Mouse (Mus musculus) C2C12 (cell line): Measurements from ENCODE around the gene 1700109H08Rik.

Experiments used
- CTCF ChIP-seq: IDR thresholded peaks from one replicate; pipeline ENCODE4 v1.5.1; 2011; ENCODE audit not compliant: control insufficient read depth, insufficient read depth, insufficient read length
- USF1 ChIP-seq: IDR thresholded peaks from one replicate; pipeline ENCODE4 v1.6.1; 2011; ENCODE audit warnings: low read depth, mild to moderate bottlenecking, control low read depth, moderate library complexity

GRCm38 (mm10) chr5:3574825-3575224 lies 3.5 kb downstream of the 1700109H08Rik start:
- TF ChIP-seq CTCF (no peak), USF1 (no peak)
